Mouse (Mus musculus) ES-Bruce4 (cell line): Measurements from ENCODE around the gene Trim66. TPM values are rescaled to one million over a fixed set of nuclear protein-coding genes. Genes with fewer than 3 reads are reported as not detected.

Experiments
- H3K27ac ChIP-seq: 2 replicates; pipeline ENCODE4 v1.5.1; 2012; ENCODE audit warnings: low read length, inconsistent platforms; ENCODE audit not compliant: insufficient read depth
- H3K27me3 ChIP-seq: 2 replicates; pipeline ENCODE4 v1.6.1; 2012; ENCODE audit warnings: mild to moderate bottlenecking, low read length, inconsistent platforms; ENCODE audit not compliant: control insufficient read depth, poor library complexity, insufficient read depth, severe bottlenecking
- H3K36me3 ChIP-seq: 2 replicates; pipeline ENCODE4 v1.6.1; 2012; ENCODE audit warnings: inconsistent platforms, mild to moderate bottlenecking, low read length, moderate library complexity; ENCODE audit not compliant: control insufficient read depth, poor library complexity, insufficient read depth, severe bottlenecking
- H3K4me1 ChIP-seq: one replicate; pipeline ENCODE4 v1.8.1; 2011; ENCODE audit warnings: low read length; ENCODE audit not compliant: control insufficient read depth, insufficient read depth
- H3K4me3 ChIP-seq: 2 replicates; pipeline ENCODE4 v1.5.1; 2011; ENCODE audit warnings: low read depth, mild to moderate bottlenecking, low read length
- H3K9ac ChIP-seq: 2 replicates; pipeline ENCODE4 v1.6.1; 2012; ENCODE audit warnings: low read depth, mild to moderate bottlenecking, inconsistent platforms; ENCODE audit not compliant: poor library complexity, severe bottlenecking
- H3K9me3 ChIP-seq: replicated peaks from 2 replicates; pipeline ENCODE4 v1.6.1; 2012; ENCODE audit warnings: mild to moderate bottlenecking, low read length, inconsistent platforms; ENCODE audit not compliant: control insufficient read depth, poor library complexity, insufficient read depth, severe bottlenecking
- CTCF ChIP-seq: IDR thresholded peaks from one replicate; pipeline ENCODE4 v1.8.1; 2011; ENCODE audit warnings: low read depth, low read length
- EP300 ChIP-seq: IDR thresholded peaks from 2 replicates; pipeline ENCODE4 v1.6.1; 2011; ENCODE audit warnings: low read depth, low read length; ENCODE audit not compliant: insufficient read depth
- POLR2A ChIP-seq: IDR thresholded peaks from one replicate; pipeline ENCODE4 v1.8.1; 2011; ENCODE audit warnings: low read length; ENCODE audit not compliant: insufficient read depth
- polyA plus RNA-seq: library from polyadenylated mRNA; stranded (reverse); fragments of >200 nt; gene quantifications from 2 replicates; pipeline ENCODE4 v1.2.4, GENCODE M21; 2011; ENCODE audit warnings: low read depth; ENCODE audit not compliant: missing spikeins, insufficient read depth, insufficient read length

Trim66 gene
- polyA plus RNA-seq, result 0.30 and 0.63 TPM in 2 replicates

DNA sequence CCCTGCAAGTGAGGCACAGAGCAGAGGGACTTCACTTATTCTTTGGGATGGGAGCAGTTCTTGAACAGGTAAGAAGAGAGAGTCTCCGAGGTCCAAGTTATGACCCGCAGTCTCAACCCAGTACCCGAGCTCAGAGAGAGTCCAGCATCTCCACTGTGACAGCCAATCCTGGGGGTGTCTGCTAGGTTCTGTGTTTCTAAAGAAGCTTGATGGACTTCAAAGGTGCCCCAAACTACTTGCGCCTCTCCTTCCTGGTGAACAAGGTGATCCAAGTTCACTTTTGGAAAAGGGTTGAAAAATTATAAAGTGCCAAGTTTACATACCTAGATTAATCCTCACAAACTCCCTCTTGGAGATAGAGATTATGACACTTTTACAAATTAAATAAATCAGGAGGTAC, at the start of gene Trim66:
TSS of gene Trim66 (minus strand) at position 101 of the 400 bp plus-strand sequence.
- Histone ChIP-seq H3K27ac (no peak within 1 kb of the TSS), H3K4me3 (no peak within 1 kb of the TSS), H3K9ac (no peak within 1 kb of the TSS)

DNA sequence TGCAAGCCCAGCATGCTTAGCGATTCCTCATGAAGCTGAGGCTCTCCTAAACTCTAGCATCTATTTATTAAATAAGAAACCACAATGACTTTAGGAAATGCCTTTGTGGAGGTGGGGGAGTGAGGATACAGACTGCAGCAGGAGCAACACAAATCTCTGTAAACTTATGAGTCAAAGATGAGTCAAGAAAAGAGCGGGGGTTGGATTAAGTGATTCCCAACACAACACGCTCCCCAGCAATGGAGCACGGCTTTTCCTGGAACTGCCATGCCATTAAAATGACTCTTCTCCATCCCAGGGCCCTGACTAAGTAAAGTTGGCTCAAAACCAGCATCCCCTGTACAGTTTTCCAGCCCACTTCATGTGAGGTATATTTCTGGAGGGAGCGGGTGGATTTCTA, 38.8 kb upstream of the Trim66 start:
- Histone ChIP-seq H3K9ac (no peak overlapping the region), H3K27me3 (no peaks in the 10 kb centered on the region), H3K27ac (no peak overlapping the region), H3K4me1 (no peaks in the 10 kb centered on the region), H3K36me3 (no peaks in the 10 kb centered on the region), H3K9me3 (no peaks in the 10 kb centered on the region), H3K4me3 (no peak overlapping the region)
- TF ChIP-seq POLR2A, result no peak
- no peak for TF ChIP-seq EP300
- no peak for TF ChIP-seq CTCF

More for the DNA sequence above, at the start of gene Trim66:
- no peaks in the 10 kb centered on the region for H3K27me3 ChIP-seq
- TF ChIP-seq CTCF (no peak), POLR2A (no peak), EP300 (no peak)
- H3K36me3 ChIP-seq, result no peaks in the 10 kb centered on the region
- H3K9me3 ChIP-seq, result no peaks in the 10 kb centered on the region
- H3K4me1 ChIP-seq, result peaks cover 6% of the 10 kb centered on the region

DNA sequence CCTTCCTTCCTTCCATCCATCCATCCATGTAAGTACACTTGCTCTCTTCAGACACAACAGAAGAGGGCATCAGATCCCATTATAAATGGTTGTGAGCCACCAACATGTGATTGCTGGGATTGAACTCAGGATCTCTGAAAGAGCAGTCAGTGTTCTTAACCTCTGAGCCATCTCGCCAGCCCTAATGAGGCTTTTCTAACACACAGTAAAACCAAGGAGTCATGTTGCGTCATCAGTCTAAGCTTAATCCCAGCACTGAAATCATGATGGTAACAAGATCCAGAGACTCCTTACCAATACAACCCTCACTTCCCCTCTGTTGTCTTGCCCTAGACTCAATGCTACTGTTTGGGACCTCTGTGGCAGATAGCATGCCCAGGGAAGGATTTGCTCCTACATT, 38.3 kb upstream of the Trim66 start:
- TF ChIP-seq EP300 (no peak), POLR2A (no peak), CTCF (no peak)
- Histone ChIP-seq H3K9me3 (no peaks in the 10 kb centered on the region), H3K4me3 (no peak overlapping the region), H3K4me1 (no peaks in the 10 kb centered on the region), H3K9ac (no peak overlapping the region), H3K27ac (no peak overlapping the region), H3K36me3 (no peaks in the 10 kb centered on the region), H3K27me3 (no peaks in the 10 kb centered on the region)

DNA sequence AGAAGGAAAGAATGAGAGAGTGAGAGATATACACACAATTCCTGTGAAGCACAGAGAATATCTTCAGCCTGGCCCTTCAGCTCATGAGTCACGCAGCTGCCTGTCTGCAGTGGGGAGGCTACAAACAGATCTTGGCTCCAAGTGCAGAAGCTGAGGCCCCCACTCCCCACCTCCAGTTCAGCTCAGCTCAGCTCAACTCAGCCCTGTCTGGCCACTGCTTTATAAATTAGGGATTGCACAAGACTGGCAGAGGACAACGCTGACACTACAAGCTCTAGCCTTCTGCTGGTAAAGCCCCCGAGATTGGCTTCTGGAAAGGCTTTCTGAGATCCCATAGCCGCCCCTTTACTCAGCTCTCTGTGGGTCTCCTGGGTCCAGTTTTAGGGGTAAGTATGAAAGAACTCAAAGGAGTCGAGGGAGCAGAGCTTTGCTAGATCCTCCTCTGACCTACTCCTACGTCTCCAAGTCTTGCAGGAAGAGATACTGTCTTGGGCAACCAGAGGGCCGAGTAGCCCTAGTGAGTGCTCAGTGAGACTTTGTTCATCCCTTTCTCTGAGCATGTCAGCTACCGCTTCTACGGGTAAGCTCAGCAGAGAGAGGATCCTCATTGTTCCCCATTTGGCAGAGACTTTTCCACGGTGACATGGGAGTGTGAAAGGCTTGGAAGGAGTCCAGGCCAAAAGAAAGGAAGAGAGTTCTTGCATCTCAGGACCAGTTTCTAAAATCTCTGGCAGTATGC, 37.5 kb upstream of the Trim66 start:
- Histone ChIP-seq H3K9me3 (no peaks in the 10 kb centered on the region), H3K9ac (no peak overlapping the region), H3K4me1 (no peaks in the 10 kb centered on the region), H3K27me3 (no peaks in the 10 kb centered on the region), H3K4me3 (no peak overlapping the region), H3K36me3 (no peaks in the 10 kb centered on the region), H3K27ac (no peak overlapping the region)
- TF ChIP-seq POLR2A (no peak), EP300 (no peak), CTCF (no peak)

DNA sequence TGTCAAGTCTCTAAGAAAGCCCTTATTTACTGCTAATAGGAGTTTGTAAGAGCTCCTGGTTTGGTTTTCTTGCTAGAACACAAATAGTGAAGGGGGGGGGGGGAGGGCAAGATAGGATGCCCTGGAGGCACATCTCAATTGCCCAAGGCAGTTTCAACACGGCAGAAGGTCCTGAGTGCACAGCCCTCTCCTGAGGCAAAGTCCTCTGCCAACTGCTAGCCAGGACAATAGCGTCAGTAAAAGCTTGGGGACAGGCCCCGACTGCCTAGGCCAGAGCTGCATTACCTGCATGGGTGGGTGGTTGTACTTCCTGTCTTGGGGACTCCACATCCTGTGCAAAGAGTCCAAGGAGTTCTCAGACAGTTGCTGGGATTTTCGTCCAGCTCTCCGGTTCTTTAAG, 36.9 kb upstream of the Trim66 start:
- no peak for TF ChIP-seq CTCF
- no peak for TF ChIP-seq EP300
- no peak for TF ChIP-seq POLR2A
- Histone ChIP-seq H3K36me3 (no peaks in the 10 kb centered on the region), H3K4me1 (no peaks in the 10 kb centered on the region), H3K27me3 (no peaks in the 10 kb centered on the region), H3K9ac (no peak overlapping the region), H3K4me3 (no peak overlapping the region), H3K27ac (no peak overlapping the region), H3K9me3 (no peaks in the 10 kb centered on the region)

DNA sequence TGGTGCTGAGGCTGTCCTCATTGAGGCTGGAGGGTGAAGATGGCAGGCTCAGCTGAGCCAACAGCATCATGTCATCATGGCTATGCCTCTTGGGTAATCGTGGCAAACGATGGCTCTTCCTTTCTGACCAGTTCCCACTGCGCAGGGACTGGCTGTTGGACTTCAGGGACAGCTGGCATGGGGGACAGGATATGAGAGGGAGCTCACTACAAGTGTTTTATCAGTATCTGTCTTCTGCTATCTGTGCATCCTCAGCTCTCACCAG, 34.4 kb upstream of the Trim66 start:
- no peak overlapping the region for H3K27ac ChIP-seq
- TF ChIP-seq POLR2A, result no peak
- TF ChIP-seq CTCF, result no peak
- no peak for TF ChIP-seq EP300
- no peaks in the 10 kb centered on the region for H3K27me3 ChIP-seq
- H3K9me3 ChIP-seq, result no peaks in the 10 kb centered on the region
- H3K4me1 ChIP-seq, result no peaks in the 10 kb centered on the region
- no peak overlapping the region for H3K4me3 ChIP-seq
- H3K9ac ChIP-seq, result no peak overlapping the region
- H3K36me3 ChIP-seq, result no peaks in the 10 kb centered on the region
